Mouse (Mus musculus) left cerebral cortex, postnatal 14 days (tissue): ENCODE measurements around the gene Cyp8b1. TPM values are rescaled to one million over a fixed set of nuclear protein-coding genes. Genes with fewer than 3 reads are reported as not detected.

Source experiments
- total RNA-seq, 2 experiments: library from RNA; stranded (reverse); gene quantifications; 2 replicates each; pipeline ENCODE4 v1.2.3; 2021

Cyp8b1 gene
- total RNA-seq, 2 experiments from 2014 or later, result not detected

Other genes starting within 250 kb of the Cyp8b1 start
- 10 to 100 TPM; 27.7 to 29.1 TPM for gene Sec22c, start 210.8 kb downstream of the Cyp8b1 start, total RNA-seq
- gene Ss18l2, start 206.0 kb downstream of the Cyp8b1 start, total RNA-seq, result 100 to 1,000 TPM in 1 of 2 experiments, 10 to 100 TPM in 1; 82.8 to 100 TPM
- 100 to 1,000 TPM; 102 to 103 TPM for gene Nktr, start 197.1 kb downstream of the Cyp8b1 start, total RNA-seq
- 100 to 1,000 TPM; 112 to 127 TPM for gene Zfp651, start 157.0 kb downstream of the Cyp8b1 start, total RNA-seq
- gene Klhl40, start 138.7 kb downstream of the Cyp8b1 start, total RNA-seq, result 1 to 10 TPM; 5.0 to 5.3 TPM
- 1 to 10 TPM; 8.3 to 8.7 TPM for gene Hhatl, start 123.8 kb downstream of the Cyp8b1 start, total RNA-seq
- 1 to 10 TPM; 9.1 to 9.3 TPM for gene Ccdc13, start 76.8 kb downstream of the Cyp8b1 start, total RNA-seq
- gene Higd1a, start 57.9 kb downstream of the Cyp8b1 start, total RNA-seq, result 100 to 1,000 TPM in 1 of 2 experiments, 10 to 100 TPM in 1; 99.1 to 108 TPM
- gene Ackr2, start 17.9 kb downstream of the Cyp8b1 start, total RNA-seq, result 1 to 10 TPM; 5.2 to 7.8 TPM
- 1 to 10 TPM; 3.7 to 4.3 TPM for gene Fam198a, start 34.7 kb upstream of the Cyp8b1 start, total RNA-seq
- gene Pomgnt2, start 80.8 kb upstream of the Cyp8b1 start, total RNA-seq, result 10 to 100 TPM; 38.6 to 38.8 TPM
- 100 to 1,000 TPM; 105 to 126 TPM for gene Snrk, start 201.0 kb upstream of the Cyp8b1 start, total RNA-seq